Mouse (Mus musculus) right cerebral cortex, postnatal 4 days (tissue): ENCODE results near the gene Gm3278.
"Not testable (repeated sequence)": the region's sequence is repeated elsewhere in the genome, so short reads cannot be mapped to it uniquely, and the experiment has no call there.

ENCODE experiments used
- DNase-seq: peaks from one replicate; pipeline ENCODE4 v3.0.0-alpha.2; 2022

The Gm3278 gene

DNA sequence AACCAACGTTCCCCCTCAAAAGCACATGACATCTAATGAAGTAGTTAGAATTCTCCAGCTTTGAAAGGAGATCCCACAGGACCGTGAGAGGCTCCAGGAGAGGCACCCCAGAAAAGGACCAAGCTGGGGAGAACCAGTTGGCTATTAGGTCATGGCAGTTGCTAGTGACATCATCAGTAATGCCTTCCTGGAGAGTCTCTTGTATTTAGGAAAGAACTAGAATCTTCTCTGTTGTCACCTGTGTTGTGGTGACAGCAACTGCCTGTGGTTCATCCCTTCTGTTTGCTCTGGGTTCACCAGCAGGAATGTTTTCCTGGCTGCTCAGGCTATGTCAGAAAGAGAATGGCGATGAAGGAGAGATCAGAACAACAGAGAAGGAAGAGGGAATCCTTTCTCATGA is at the start of gene Gm3278:
Gene Gm3278 (plus strand): TSS at position 301 of the 400 bp plus-strand sequence.
- DNase-seq = not testable (repeated sequence)

DNA sequence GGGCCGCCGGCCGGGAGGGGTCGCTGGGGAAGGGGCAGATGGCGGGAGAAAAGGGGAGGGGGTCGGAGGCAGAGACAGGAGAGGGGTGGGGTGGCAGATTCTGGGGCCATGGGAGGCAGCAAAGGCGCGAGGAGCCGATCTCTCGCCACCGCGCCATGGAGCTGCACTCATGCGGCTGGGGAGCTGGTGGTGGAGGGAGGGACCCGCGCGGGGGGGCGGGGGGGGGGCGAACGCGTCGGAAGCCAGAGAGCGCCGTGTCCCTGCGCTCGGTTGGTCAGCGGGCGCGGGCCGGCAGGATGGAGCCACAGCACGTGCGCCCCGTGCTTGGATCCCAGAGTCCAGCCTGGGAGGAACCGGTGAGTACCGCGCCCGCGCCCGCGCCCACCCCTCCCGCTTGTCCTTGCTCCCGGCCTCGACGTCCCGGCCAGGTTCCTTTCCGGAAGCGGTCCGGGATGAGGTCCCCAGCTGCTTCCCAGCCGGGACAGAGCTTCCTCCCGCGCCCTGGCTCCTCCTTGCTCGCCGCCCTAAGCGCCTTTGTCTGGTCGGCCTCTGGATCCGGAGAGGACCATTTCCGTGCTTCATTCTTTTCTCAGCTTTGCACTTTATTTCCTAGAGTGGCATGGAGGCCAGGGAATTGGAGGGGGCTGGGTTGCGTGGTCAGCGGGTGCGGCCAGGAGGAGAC is 36.8 kb upstream of the Gm3278 start, which contains the start of gene Gm3264:
Gene Gm3264 (plus strand): TSS at position 278 of the 682 bp plus-strand sequence.
- DNase-seq = peak; percentile 15
